10 mouse cellular contexts compared by ENCODE assay signal in the genomic region with DNA sequence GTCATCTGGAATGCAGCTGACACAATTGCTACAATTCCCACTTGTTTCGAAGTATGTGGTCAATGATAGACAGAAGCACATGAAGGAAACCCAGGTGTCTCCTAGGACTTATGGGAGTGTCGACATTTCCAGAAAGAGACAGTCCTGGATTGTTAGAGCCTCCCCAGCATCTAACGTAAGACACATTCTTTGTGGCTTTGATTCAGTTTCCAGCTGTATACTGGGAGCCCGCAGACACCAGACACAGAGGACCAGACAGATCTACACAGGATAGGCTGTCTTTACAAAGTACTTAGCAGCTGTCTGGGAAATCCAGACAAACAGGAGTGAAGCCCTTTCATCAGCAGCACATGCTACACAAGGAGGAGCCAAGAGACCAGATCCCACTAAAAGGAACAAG.
A peak's percentile ranks its signal among the peaks of the same experiment; 100 is the strongest.
DNase-seq lines count a peak whose midpoint lies in the region; ATAC-seq and TF ChIP-seq lines count a peak whose summit lies in the region.
"Had no signal": no experiment of that assay in that cellular context is flagged by ENCODE, and none has a peak within 500 bp of the region (broad histone marks: within the 10 kb centered on the region; RNA-seq: fewer than 3 reads in every experiment).

No protein-coding gene starts in this region.

- H3K9me3 ChIP-seq in lung, embryonic 14.5 days (ENCODE audit: low read depth, low read length): no peaks in the 10 kb centered on the region
- H3K9me3 ChIP-seq in embryonic facial prominence, embryonic 12.5 days: no peaks in the 10 kb centered on the region
- H3K9me3 ChIP-seq in hindbrain, embryonic 12.5 days (replicated peaks): no peaks in the 10 kb centered on the region
- no peaks in the 10 kb centered on the region for H3K9me3 ChIP-seq in kidney, embryonic 14.5 days (ENCODE audit: control insufficient read depth, low read length)

- DNase-seq in lung, embryonic 14.5 days: no peak
- DNase-seq in lung, postnatal 36 days: no peak
- DNase-seq in spleen, postnatal 10 days (ENCODE audit: low spot score in 2 of 2): no peak
- DNase-seq in left cerebral cortex, postnatal 14 days (ENCODE audit: low spot score in 2 of 2): no peak
- DNase-seq: lung, postnatal 4 days had no signal

- no peak overlapping the region for H3K4me2 ChIP-seq in lung, embryonic 14.5 days
- no peak overlapping the region for H3K4me2 ChIP-seq in embryonic facial prominence, embryonic 12.5 days (replicated peaks)
- no peak overlapping the region for H3K4me2 ChIP-seq in hindbrain, embryonic 12.5 days (replicated peaks)
- no peak overlapping the region for H3K4me2 ChIP-seq in myocyte (ENCODE audit: low read depth)
- no peak overlapping the region for H3K4me2 ChIP-seq in kidney, embryonic 14.5 days (replicated peaks; ENCODE audit: low read depth, low read length)
- H3K4me2 ChIP-seq: liver, embryonic 11.5 days had no signal

- H3K4me3 ChIP-seq in lung, embryonic 14.5 days (ENCODE audit: low read depth, low read length): no peak overlapping the region
- no peak overlapping the region for H3K4me3 ChIP-seq in embryonic facial prominence, embryonic 12.5 days
- no peak overlapping the region for H3K4me3 ChIP-seq in hindbrain, embryonic 12.5 days
- H3K4me3 ChIP-seq in myocyte: no peak overlapping the region
- no peak overlapping the region for H3K4me3 ChIP-seq in kidney, embryonic 14.5 days (ENCODE audit: low read length)

- H3K9ac ChIP-seq in lung, embryonic 14.5 days: no peak overlapping the region
- no peak overlapping the region for H3K9ac ChIP-seq in embryonic facial prominence, embryonic 12.5 days
- no peak overlapping the region for H3K9ac ChIP-seq in hindbrain, embryonic 12.5 days
- no peak overlapping the region for H3K9ac ChIP-seq in kidney, embryonic 14.5 days (ENCODE audit: low read depth, low read length)

- 51% methylated on average over 4 of the region's 4 CpGs for WGBS in lung, embryonic 14.5 days
- 34% methylated on average over 4 of the region's 4 CpGs for WGBS in embryonic facial prominence, embryonic 12.5 days
- WGBS in hindbrain, embryonic 12.5 days: 29% methylated on average over 4 of the region's 4 CpGs
- WGBS in kidney, embryonic 14.5 days: 62% methylated on average over 4 of the region's 4 CpGs

- TF ChIP-seq POLR2A in myocyte (IDR thresholded peaks at IDR 0.05; ENCODE audit: insufficient read length, low read depth): no peak

- ATAC-seq in lung, embryonic 14.5 days (ENCODE audit: insufficient read depth): peak; percentile 35; the same call in 1 of the 2 replicates
- 0 out of 2 replicates have a peak, but pooled peaks have one; percentile 75 for ATAC-seq in embryonic facial prominence, embryonic 12.5 days (ENCODE audit: insufficient number of reproducible peaks, insufficient read depth, low FRiP score, low TSS enrichment)
- peak; percentile 59 for ATAC-seq in hindbrain, embryonic 12.5 days (ENCODE audit: low FRiP score)
- ATAC-seq in kidney, embryonic 14.5 days (ENCODE audit: low FRiP score, low TSS enrichment): no peak

- H3K79me2 ChIP-seq in myocyte (ENCODE audit: control insufficient read depth, insufficient read depth): no peaks in the 10 kb centered on the region

- no peaks in the 10 kb centered on the region; the same call in 1 of the 2 replicates for H3K27me3 ChIP-seq in lung, embryonic 14.5 days (ENCODE audit: insufficient read depth, low read length)
- peaks cover 7% of the 10 kb centered on the region; the same call in 1 of the 2 replicates for H3K27me3 ChIP-seq in embryonic facial prominence, embryonic 12.5 days
- H3K27me3 ChIP-seq in hindbrain, embryonic 12.5 days: peaks cover 22% of the 10 kb centered on the region
- H3K27me3 ChIP-seq in myocyte (ENCODE audit: control insufficient read depth, insufficient read depth, insufficient read length): no peaks in the 10 kb centered on the region
- H3K27me3 ChIP-seq in kidney, embryonic 14.5 days (ENCODE audit: control insufficient read depth, insufficient read depth, low read length): no peaks in the 10 kb centered on the region

- no peak overlapping the region for H3K27ac ChIP-seq in lung, embryonic 14.5 days (ENCODE audit: low read depth)
- H3K27ac ChIP-seq in embryonic facial prominence, embryonic 12.5 days: no peak overlapping the region
- peak overlapping the region; percentile 65 for H3K27ac ChIP-seq in hindbrain, embryonic 12.5 days
- H3K27ac ChIP-seq in kidney, embryonic 14.5 days (ENCODE audit: low read depth, low read length): no peak overlapping the region

- TF ChIP-seq CTCF in lung, embryonic 14.5 days (IDR thresholded peaks at IDR 0.05; ENCODE audit: low read depth): no peak

- no peaks in the 10 kb centered on the region for H3K4me1 ChIP-seq in lung, embryonic 14.5 days (ENCODE audit: insufficient read depth)
- H3K4me1 ChIP-seq in embryonic facial prominence, embryonic 12.5 days: no peaks in the 10 kb centered on the region
- peaks cover 3% of the 10 kb centered on the region for H3K4me1 ChIP-seq in hindbrain, embryonic 12.5 days
- no peaks in the 10 kb centered on the region for H3K4me1 ChIP-seq in kidney, embryonic 14.5 days (ENCODE audit: control insufficient read depth, insufficient read depth, low read length)

- no peak overlapping the region for H3ac ChIP-seq in myocyte (ENCODE audit: control insufficient read depth, insufficient read length)

- intact Hi-C loops in left cerebral cortex, postnatal 14 days (cut with DNase I): loop anchor here (10.0 kb wide), 2 partner anchors 141 to 399 kb away; partner anchors contain the start of gene Tmsb4x

- H3K36me3 ChIP-seq in lung, embryonic 14.5 days (ENCODE audit: insufficient read depth): no peaks in the 10 kb centered on the region
- H3K36me3 ChIP-seq in embryonic facial prominence, embryonic 12.5 days: no peaks in the 10 kb centered on the region
- H3K36me3 ChIP-seq in hindbrain, embryonic 12.5 days: no peaks in the 10 kb centered on the region
- no peaks in the 10 kb centered on the region for H3K36me3 ChIP-seq in myocyte (ENCODE audit: control insufficient read depth, insufficient read depth)
- H3K36me3 ChIP-seq in kidney, embryonic 14.5 days (ENCODE audit: control insufficient read depth, insufficient read depth, low read length): no peaks in the 10 kb centered on the region

TF ChIP-seq in myocyte, 11 proteins besides CTCF, POLR2A, EP300 and RAD21:
- TF ChIP-seq TCF12 (IDR thresholded peaks at IDR 0.05; ENCODE audit: insufficient read depth, poor library complexity, severe bottlenecking) (peak; percentile 81), CEBPB (IDR thresholded peaks at IDR 0.05; ENCODE audit: insufficient read depth, poor library complexity, severe bottlenecking) (peak; percentile 61; the same call in 1 of the 2 replicates), MAX (IDR thresholded peaks at IDR 0.05; ENCODE audit: low read depth) (no peak), TCF3 (IDR thresholded peaks at IDR 0.05; ENCODE audit: insufficient read length, low read depth) (peak; percentile 37), MYOG (IDR thresholded peaks at IDR 0.05; ENCODE audit: control insufficient read depth in 1 of 3, insufficient read depth in 1 of 3, insufficient read length in 2 of 3, low read depth in 2 of 3) (peak in 1 of 3 experiments; percentile 35), MYOD1 (IDR thresholded peaks at IDR 0.05; ENCODE audit: control insufficient read depth in 1 of 3, insufficient read length in 2 of 3, low read depth in 2 of 3) (peak; percentile 47 to 92 (median 89)), USF1 (IDR thresholded peaks at IDR 0.05; ENCODE audit: low read depth) (no peak), POLR2AphosphoS2 (IDR thresholded peaks at IDR 0.05; ENCODE audit: insufficient read length, low read depth) (no peak), SRF (IDR thresholded peaks at IDR 0.05; ENCODE audit: control insufficient read depth, insufficient read length, low read depth) (no peak), E2F4 (IDR thresholded peaks at IDR 0.05; ENCODE audit: insufficient read depth) (no peak), REST (IDR thresholded peaks at IDR 0.05; ENCODE audit: insufficient read depth, insufficient read length) (no peak)
TF ChIP-seq in myocyte: peak in this region for 5.
